Mouse (Mus musculus) cerebellum, adult 9-10 months (tissue): ENCODE measurements around the gene Bpi.

Experiments
- DNase-seq: peaks from one replicate; pipeline ENCODE4 v3.0.0; 2022

Bpi gene

DNA sequence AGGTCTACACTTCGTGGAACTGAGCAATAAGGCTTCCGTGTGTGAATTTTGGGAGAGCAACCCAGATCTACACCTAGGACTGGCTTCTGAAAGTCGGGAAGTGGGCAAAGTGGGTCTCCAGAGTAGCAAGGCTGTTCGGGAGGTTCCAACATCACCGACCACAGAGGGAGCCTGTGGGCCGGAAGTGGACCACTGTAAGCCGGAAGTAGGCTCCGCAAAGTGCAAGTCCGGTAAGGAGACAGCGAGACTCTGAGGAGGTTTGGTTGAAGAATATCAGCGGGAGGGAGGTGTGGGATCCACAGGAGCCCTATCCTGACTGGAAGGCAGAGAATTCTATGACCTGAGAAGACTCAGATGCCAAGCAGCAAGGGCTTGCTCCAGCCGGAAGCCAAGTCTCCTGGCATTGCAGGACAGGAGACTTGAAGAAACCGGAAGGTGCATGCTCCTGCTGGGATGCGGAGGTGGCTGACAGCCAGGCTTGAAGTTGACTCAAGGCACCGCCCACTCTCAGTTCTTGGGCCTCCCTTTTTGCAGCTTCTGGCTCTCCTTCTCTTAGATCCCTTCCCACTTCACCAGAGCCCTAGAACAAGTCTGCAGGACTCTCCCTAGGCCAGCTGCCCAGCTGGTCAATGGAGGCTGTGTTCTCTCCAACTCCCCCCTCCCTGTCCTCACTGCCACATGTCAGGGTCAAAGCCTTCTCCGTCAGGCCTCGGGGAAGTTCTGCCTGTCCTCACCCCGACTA lies 14.6 kb upstream of the Bpi start:
- DNase-seq: peak; percentile 50

DNA sequence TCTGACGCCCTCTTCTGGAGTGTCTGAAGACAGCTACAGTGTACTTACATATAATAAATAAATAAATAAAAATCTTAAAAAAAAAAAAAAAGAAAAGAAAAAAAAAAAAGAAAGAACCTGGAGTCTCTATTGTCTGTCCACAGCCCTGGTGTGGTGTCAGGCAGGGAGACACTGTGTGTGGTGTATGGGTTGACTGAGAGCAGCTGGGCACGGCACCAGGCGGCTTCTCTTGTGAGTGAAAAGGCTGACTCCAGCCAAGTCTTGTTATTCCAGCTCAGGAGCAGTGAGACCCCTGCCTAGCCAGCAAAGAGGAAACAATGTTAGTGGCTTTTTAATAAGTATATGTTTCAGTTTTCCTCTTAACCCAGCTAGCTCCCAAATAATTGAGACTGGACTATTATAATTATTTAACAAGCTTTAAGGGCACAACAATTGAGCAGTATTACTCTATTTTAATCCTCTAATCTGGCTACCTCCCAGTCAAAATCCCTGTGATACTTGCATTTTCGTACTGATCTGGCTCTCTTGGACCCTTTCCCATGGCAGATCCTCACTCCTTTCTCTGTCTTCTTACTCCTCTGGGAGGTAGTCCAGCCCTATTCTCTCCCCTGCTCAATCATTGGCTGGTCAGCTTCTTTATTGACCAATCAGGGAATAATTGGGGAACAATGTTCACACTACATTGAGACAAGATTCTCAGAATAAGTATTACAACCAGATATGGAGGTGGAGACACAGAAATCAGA lies 12.6 kb upstream of the Bpi start:
- DNase-seq: no peak

DNA sequence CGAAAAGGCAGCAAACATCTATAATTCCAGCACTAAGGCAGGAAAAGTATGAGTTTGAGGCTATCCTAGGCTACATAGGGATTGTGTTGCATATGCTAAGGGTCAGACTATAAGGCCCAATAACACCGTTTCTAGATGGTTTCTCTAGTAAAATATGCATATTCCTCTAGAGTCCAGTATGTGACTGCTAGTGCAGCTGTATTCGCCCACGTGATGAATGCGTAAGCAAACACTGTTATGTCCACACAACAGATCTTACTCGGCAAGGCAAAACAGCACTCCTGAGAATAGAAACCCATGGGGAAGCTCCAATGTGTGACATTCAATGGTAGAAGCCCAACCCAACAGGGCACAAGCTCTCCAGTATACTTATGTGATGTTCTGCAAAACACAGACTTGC lies 10.0 kb upstream of the Bpi start:
- DNase-seq: no peak

DNA sequence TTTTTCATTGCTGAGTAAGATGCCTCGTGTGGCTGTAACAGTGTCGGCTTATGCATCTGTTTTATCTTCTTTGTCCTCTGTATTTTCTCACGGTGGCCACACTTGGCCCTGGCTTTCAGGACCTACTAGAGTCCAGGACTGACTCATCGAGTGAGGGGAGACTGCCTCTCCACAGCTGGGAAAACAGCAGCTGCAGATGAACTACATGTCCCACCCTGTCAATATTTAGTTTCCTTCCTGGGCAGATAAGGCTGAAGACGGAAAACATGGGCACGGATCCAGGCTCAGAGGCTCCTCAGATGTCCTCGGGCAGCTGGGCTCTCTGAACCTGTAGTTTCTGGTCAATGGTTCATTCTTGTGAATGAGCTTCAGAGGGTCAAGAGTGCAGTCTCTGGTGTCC lies 9.6 kb upstream of the Bpi start:
- DNase-seq: no peak

DNA sequence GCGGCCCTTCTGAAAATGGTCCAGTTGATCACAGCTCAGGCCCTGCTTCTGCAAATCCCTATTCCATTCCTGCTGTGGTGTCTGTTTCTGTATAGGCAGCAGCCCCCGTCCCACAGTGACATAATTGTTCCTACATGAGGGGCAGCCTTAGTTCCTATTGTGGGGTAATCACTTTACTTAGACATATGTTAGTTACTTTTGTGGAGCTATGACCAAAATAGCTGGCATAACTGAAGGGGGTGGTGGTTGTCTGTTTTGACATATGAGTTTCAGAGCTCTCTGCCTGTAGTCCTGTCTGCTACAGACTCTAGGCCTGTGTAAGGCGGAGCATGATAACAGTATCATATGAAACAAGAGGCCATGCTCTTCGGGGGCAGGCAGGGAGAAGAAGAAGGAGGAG lies 7.3 kb upstream of the Bpi start:
- DNase-seq: no peak

DNA sequence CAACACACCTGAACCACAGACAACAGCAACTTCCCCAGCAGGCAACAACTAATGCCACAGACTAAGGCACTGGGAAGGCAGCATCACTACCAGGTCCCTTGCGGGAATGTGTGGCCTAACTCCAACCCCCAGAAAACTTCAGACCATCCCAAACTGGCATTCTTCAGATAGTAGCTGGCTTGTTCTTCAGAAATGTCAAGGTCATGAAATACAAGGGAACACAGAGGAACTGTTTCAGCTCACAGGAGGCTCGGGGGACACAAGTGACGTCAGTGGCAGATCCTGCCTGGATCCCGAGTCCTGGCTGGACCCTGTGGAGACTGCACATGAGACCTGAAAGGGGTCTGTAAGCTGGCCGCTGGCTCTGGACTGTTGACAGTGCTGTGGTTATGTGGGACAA lies 4.1 kb upstream of the Bpi start:
- no peak for DNase-seq

DNA sequence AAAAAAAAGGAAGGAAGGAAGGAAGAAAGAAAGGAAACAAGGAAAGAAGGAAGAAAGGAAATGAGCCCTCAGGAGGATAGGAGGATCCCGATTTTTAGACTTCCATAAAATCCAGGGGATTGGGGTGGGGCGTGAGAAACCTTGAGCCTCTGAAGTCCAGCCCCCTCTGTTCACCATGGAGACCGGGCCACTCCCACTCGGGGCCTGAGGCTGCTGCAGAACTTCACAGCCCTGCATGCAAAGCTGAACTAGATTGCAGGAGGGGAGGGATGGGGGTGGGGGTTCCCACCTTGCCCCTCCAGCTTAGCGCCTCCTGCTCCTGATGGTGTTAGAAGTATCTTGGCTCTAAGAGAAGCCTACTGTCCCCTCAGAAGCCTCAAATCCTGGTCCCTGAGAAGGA lies 1.0 kb upstream of the Bpi start:
- DNase-seq: no peak

DNA sequence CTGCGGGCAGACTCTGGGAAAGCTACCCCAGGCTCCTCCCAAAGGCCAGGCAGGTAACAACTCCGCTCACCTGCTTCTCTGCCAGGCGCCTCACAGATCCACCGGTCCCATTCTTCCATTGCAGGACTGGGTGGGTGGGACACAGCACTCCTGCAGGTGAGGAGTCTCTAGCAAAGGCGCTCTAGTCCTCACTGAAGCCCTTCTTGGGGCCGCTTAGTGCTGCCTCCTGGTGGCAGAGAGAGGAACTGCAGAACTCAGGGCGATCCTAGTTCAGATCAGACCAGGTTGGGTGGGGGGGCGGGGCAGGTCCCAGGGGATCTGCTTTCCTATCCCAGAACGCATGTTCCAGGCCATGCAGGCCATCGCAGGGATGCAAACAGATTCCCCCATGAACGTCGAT lies 887 bp downstream of the Bpi start:
- DNase-seq: peak; percentile 69

DNA sequence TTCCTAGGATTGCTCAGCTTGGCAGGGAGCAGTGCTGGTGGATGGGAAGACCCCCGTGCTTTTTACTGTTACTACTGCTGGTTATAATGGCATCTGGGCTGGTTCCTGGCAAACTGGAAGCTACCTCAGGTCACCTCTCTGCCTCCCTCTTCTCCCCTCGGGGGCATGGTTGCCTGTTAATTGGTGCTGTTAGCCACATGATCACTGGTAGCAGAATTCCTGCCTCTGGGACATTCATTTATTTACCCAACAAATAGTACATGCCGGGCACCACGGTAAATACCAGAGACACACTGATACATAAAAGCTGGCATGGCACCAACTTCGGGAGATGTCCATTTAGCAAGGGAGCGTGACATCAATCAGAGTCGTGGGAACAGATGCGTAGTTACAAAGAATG lies 1.6 kb downstream of the Bpi start:
- DNase-seq: no peak

DNA sequence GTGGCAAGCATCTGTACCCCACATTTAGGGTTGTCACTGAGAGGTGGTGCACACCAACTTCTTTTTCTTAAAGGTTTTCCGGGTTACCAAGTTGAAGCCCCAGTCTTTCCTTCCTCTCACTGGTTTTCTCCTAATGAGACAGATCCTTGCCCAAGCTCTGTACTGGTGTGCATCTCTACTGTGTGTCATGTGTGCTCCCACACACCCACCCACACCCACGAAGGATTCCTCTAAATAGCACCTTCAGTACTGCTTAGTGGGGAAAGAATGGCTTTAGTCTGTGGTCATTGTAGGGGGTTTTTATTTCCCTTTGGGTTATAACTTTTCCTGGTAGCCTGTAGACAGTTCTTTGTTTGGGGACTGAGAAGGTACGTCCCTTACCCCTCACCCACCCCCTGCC lies 7.0 kb downstream of the Bpi start:
- DNase-seq: no peak

DNA sequence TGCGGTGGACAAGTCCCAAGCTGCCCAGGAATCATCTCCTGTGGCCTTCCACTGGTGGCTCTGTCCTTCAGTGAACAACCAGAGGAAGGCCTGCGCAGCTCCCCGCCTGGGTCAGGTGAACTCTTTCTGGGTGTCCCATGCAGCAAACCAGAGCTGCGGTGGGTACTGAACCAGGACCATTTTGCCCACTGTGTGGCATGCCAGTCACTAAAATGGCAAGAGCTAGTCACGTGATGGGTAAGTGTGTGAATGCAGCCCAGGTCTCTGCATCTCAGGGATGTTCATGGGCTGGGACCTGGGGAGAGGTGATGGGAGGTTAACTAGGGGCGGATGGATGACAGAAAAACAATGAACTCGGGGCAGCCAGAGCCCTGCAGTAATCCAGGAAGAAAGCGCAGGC lies 12.1 kb downstream of the Bpi start:
- no peak for DNase-seq

DNA sequence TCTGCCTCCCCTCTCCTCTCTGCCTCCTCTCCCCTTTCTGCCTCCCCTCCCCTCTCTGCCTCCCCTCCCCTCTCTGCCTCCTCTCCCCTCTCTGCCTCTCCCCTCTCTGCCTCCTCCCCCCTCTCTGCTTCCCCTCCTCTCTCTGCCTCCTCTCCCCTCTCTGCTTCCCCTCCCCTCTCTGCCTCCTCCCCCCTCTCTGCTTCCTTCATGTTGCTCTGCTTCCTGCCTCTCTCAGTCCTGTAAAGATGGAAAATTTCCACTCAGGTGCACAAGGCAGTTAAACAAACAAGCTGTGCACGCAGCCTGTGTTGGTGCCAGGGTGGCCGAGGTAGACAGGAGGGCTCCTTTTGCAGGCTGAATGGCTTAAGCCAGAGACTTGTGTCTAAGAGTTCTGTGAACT lies 15.8 kb downstream of the Bpi start:
- DNase-seq: no peak

DNA sequence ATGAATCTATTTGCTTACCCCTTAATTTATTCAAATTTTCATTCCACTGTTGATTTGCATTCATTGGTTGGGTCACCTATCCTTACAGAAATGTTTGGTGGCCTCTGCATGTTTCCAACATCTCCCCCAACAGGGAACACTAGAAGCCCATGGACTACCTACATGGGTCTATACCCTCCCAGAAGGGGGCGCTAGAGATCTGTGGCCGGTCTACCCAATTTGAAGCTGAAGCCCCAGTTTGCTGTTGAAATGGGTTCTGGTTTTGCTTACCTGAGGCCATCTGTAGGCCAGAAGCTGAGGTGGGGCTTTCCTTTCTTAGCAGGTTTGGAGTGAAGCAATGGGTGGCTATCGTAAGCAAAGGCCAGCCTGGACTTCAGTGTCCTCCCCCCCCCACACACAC lies 17.5 kb downstream of the Bpi start:
- no peak for DNase-seq

DNA sequence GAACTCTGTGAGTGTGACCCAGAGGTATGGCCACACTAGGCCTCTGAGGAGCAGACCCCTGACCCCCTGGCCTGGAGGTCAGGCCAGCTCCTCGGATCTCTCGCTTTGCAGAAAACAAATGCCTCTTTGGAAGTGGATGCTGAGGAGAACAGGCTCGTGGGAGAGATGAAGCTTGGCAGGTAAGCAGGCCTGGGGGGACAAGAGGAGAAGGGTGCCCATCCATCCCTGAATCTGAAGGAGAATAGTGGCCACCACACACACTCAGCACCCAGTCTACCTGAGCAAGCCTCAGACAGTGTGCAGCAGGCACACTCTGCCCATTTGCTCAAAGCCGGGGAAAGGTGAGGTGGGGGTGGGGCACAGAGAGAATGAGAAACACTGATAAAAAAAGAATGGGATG lies 17.9 kb downstream of the Bpi start:
- no peak for DNase-seq

DNA sequence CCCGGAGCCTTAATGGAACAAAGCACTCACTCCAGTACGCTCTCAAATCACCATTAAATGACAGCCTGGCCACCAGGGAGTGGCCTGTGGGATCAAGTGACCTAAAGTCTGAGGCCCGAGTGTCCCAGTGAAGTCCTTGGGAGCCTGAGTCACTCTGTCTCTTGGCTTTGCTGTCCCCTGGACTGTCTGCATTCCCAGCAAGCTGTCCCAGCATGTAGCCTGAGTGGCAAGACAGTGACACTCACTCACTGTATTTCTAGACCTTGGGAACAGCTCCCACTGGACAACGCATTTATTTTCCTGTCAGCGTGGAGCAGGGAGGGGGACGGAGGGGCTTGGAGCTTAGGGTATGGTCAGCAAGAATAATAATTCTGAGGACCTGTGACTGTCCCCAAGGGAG lies 18.6 kb downstream of the Bpi start:
- no peak for DNase-seq

DNA sequence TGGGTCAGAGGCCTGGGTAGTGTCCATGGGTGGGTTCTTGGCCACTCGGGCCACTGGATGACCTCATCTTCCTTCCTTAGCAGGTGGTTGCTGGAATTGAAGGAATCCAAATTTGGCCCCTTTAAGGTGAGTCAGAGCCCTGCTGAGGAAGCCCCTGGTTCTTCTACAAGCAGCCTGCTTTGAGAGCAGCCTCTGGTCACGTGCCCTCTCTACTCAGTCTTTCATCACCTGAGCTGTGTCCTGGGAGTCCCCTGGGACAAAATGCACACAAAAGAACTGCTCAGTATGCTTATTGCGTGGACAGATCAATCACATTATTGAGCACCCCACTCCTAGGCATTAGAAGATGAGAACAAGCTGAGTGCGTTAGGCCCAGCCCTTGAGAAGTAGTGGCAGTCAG lies 19.0 kb downstream of the Bpi start:
- DNase-seq: no peak

DNA sequence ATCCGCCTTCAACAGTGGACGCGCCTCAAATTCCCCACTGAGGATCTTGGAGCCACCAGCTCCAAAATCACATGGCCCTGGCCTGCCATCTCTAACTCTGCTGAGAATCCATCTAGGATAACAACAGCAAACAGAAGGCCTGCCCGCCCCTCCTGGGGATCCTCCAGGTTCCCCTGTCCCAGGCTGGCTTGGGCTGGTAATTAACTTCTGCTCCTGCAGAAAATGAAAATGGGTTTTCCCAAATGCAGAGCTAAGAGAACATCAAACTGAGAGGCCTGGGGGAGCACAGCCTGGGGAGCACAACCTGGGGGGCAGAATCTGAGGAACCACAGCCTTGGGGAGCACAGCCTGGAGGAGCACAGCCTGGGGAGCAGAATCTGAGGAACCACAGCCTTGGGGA lies 21.8 kb downstream of the Bpi start:
- DNase-seq: no peak

DNA sequence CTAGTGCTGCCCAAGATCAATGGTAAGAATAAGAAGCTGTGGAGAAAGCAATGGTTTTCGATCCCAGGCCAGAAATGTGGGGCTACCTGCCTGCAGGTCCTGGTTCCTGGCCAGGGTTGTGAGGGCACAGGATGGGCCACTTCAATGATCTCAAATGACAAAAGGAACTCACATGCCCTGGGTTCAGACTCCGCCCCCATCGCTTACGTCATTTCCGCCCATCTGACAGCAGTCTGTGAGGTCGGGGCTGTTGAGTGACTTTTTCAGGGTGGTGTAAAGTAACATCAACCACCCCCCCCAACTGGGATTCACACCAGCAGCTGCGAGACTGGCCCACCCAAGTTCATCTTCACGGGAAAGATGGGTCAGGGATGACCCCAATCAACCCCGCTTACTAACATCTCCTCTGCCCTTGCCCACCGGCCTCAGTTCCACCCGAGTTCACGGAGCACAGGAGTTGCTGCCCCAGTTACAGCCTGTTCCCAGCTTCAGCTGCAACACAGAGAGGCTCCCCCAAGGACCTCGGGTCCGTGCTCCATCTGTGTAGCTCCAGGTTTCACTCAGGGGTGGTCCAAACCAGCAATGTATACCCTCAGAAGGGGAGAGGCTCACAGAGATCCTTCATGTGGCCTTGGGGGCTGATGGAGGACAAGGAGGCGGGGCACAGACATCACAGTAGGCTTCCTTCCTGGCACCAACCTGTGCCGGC lies 23.8 kb downstream of the Bpi start:
- DNase-seq: no peak

DNA sequence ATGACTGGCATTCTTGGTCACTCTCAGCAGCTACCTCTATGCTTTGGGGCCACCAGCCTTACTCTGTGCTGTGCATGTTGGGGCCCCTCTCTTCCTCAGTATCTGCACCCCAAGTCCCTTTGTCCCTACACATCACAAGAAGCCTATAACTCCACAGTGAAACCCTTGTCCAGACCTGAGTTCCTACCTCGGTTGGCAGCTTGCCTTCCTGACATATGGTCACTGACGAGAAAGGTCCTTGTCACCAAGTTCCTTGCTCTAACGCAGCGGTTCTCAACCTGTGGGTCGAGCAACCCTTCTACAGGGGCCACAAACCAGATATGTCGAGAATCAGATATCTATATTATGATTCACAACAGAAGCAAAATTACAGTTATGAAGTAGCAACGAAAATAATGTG lies 25.2 kb downstream of the Bpi start:
- no peak for DNase-seq

DNA sequence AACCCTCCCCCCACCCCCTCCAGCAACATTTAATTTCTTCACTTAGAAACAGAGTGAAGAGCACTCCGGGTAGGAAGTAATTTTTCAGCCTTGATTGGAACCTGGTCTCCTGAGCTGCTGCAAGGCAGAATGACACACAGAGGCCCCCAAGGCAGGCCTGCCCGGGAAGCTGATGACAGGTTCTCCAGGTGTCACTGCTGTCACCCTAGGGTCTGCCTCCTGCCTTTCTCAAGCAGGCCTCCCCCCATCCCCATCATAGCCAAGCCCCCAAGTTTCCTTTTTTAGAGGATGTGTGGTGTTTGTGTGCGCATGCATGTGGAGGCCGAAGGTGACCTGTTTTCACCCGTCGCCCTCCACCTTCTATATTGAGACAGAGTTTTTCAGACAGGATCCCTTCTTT lies 25.9 kb downstream of the Bpi start:
- DNase-seq: no peak

DNA sequence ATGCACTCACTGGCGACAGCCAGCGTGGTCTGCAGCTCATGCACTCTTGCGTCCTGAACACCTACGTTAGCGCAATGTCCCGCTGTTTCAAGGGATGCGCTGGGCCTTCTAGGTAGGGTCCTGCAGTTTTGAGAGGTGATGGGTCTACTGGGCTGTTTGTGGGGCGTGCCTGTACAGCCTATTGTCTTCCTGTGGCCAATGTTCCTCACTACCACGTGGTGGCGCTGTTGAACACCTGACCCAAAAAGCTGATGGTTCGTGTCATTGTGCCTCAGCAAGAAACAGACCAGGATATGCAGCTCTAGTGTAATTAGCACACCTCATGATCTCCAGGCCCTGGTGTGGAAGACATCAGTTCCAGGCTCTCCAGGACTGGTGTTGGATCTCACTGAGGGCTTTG lies 26.7 kb downstream of the Bpi start:
- DNase-seq: peak; percentile 51

DNA sequence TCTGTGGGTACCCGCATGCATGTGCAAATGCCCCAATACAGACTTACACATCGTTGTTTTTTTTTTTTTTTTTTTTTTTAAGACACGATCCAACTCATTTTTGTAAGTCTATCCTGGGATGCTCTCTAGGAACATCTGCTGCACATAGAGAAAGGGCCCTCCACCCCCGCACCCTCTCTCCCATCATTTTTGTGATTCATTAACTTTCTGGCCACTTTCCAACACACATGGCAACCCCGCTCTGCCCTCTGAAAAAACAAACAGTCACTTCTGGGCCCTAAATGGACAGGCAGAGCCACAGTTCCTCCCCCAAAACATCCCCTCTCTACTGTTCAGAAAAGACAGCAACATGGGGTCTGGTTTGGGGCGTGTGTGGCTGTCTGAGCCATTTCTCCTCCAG lies 27.8 kb downstream of the Bpi start:
- DNase-seq: no peak

DNA sequence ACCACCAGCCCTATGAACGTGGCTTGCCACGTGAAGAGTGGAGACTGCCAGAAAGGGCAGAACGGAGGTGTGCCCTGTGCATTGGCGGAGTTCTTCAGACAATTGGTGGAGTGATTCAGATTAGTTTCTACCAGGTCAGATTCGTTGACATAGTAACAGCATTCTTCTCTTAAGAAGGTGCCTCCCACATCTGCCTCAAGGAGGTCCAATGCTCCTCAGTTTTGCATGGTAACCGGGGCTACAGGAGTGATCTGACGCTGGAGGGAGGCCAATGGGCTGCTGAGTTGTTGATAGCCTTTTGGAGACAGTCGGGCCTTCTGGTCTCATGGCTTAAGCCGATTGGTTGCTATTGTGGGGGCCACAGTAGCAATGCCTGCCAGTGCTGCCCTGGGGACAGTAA lies 37.8 kb downstream of the Bpi start:
- DNase-seq: no peak

DNA sequence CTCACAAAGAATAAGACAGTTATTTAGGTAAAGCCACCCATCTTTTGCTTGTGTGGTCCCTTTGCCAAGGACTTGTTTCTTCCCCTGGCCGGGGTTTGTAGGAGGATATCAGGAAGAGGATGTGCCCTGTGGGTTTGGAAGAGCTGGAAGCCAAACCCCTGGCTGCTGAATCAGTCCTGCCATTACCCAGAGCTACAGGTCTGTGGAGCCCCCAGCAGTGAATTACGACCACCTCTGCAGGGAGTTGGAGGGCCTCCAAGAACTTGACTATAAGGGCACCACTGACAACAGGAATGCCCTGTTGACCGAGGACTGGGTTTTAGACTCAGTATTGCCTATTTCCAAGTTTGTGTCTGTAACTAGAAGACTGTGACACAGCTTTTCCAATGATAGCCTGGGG lies 41.3 kb downstream of the Bpi start:
- no peak for DNase-seq
